Mouse (Mus musculus) intestine, embryonic 14.5 days (tissue): ENCODE results near the gene Tjp1. TPM values are rescaled to one million over a fixed set of nuclear protein-coding genes. Genes with fewer than 3 reads are reported as not detected.

ENCODE experiments used
- ATAC-seq: fragments of 200-750 bp; cut with Nextera tagmentation; replicated peaks from 2 replicates; pipeline ENCODE4 v1.8.0; 2017; ENCODE audit warnings: low read depth, moderate number of reproducible peaks, moderate TSS enrichment, moderate library complexity; ENCODE audit not compliant: low FRiP score, low TSS enrichment
- DNase-seq: peaks from one replicate; pipeline ENCODE4 v3.0.0-alpha.2; 2018; ENCODE audit warnings: low spot score
- H3K27ac ChIP-seq: fragments of 300-500 bp; sonication (generic); 2 replicates; pipeline ENCODE4 v1.5.1; 2014; ENCODE audit warnings: low read depth, mild to moderate bottlenecking, control low read depth
- H3K27me3 ChIP-seq: fragments of 300-500 bp; sonication (generic); replicated peaks from 2 replicates; pipeline ENCODE4 v1.6.1; 2014; ENCODE audit warnings: low read length, control low read depth; ENCODE audit not compliant: control insufficient read depth, insufficient read depth
- H3K36me3 ChIP-seq: fragments of 300-500 bp; sonication (generic); 2 replicates; pipeline ENCODE4 v1.6.1; 2014; ENCODE audit warnings: low read length, control low read depth; ENCODE audit not compliant: control insufficient read depth, insufficient read depth
- H3K4me1 ChIP-seq: fragments of 300-500 bp; sonication (generic); replicated peaks from 2 replicates; pipeline ENCODE4 v1.6.1; 2014; ENCODE audit warnings: low read length, control low read depth, mixed read lengths; ENCODE audit not compliant: control insufficient read depth, insufficient read depth
- H3K4me2 ChIP-seq: fragments of 300-500 bp; sonication (generic); 2 replicates; pipeline ENCODE4 v1.6.1; 2014; ENCODE audit warnings: low read length
- H3K4me3 ChIP-seq: fragments of 300-500 bp; sonication (generic); 2 replicates; pipeline ENCODE4 v1.5.1; 2014; ENCODE audit warnings: low read depth, low read length, control low read depth, mixed read lengths
- H3K9ac ChIP-seq: fragments of 300-500 bp; sonication (generic); 2 replicates; pipeline ENCODE4 v1.6.1; 2014; ENCODE audit warnings: mild to moderate bottlenecking, low read length
- H3K9me3 ChIP-seq: fragments of 300-500 bp; sonication (generic); 2 replicates; pipeline ENCODE4 v1.6.1; 2016; ENCODE audit warnings: low read length, control low read depth; ENCODE audit not compliant: control insufficient read depth
- WGBS: fragments of 180-500 bp; shearing (Covaris S2); extraction: QIAGEN DNeasy Blood & Tissue Kit; methylation state at CpG from one replicate; pipeline ENCODE4 v1.1.7; 2014; 5-methylcytosine and 5-hydroxymethylcytosine counted together
- polyA plus RNA-seq: library from polyadenylated mRNA; unstranded; fragments of >200 nt; fragmentation: Nextera tagmentation; extraction: Ambion mirVana; gene quantifications from 2 replicates; pipeline ENCODE4 v1.2.1, GENCODE M21; 2014

The Tjp1 gene
- polyA plus RNA-seq, 1 experiment from 2014 or later, result 15.9 TPM

GRCm38 (mm10) chr7:65395166-65395565 is 132.4 kb downstream of the Tjp1 start:
- no peaks in the 10 kb centered on the region for H3K27me3 ChIP-seq
- peaks cover 17% of the 10 kb centered on the region for H3K4me1 ChIP-seq
- no peak overlapping the region for H3K9ac ChIP-seq
- ATAC-seq (no peak), DNase-seq (no peak)
- 67% methylated on average over 5 of the region's 5 CpGs for WGBS
- no peak overlapping the region for H3K4me2 ChIP-seq
- H3K27ac ChIP-seq, result no peak overlapping the region
- H3K36me3 ChIP-seq, result no peaks in the 10 kb centered on the region
- H3K4me3 ChIP-seq, result no peak overlapping the region
- H3K9me3 ChIP-seq, result no peaks in the 10 kb centered on the region

GRCm38 (mm10) chr7:65394672-65395071 is 132.9 kb downstream of the Tjp1 start:
- no peak overlapping the region for H3K4me2 ChIP-seq
- no peaks in the 10 kb centered on the region for H3K36me3 ChIP-seq
- no peak overlapping the region for H3K9ac ChIP-seq
- no peak overlapping the region for H3K4me3 ChIP-seq
- no peak for ATAC-seq
- no peaks in the 10 kb centered on the region for H3K27me3 ChIP-seq
- WGBS, result 19% methylated on average over 2 of the region's 2 CpGs
- no peak for DNase-seq
- H3K9me3 ChIP-seq, result no peaks in the 10 kb centered on the region
- H3K4me1 ChIP-seq, result peaks cover 17% of the 10 kb centered on the region
- H3K27ac ChIP-seq, result no peak overlapping the region

DNA sequence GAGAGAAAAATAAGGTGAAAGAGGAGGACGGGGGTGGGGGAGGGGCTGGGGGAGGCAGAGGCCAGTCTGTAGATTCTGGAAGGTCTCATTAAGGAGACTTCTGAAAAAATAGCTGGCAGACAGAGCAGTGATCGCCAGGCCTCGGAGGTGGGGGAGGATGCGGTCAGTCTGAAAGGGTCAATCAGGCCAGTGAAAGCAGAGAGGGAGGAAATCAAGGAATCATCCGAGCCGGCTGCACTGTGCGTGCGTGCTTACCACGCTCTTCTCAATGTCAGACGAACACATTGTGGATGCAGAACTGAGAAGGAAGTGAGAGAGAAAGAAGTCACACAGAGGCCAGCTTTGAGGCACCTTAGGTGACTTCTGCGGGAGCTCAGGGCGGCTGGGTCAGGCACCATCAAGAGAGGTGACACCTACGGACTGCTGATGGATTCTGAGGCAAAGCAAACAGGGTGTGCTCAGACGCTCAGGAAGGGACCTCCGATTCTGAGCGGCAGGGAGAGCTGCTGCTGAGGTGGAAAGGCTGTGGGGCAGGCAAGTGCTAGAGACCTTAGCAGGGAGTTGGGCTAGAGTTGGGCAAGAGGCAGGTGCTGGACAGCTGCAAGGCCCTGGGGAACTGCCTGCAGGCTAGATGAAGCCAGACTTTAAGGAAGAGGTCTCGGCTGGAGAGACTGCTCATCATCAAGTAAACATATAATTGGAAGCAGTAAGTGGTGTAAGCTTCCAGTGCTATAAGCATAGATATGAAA is 133.7 kb downstream of the Tjp1 start:
- Histone ChIP-seq H3K9ac (no peak overlapping the region), H3K4me3 (no peak overlapping the region), H3K27me3 (no peaks in the 10 kb centered on the region), H3K27ac (no peak overlapping the region), H3K9me3 (no peaks in the 10 kb centered on the region), H3K36me3 (no peaks in the 10 kb centered on the region), H3K4me1 (peaks cover 17% of the 10 kb centered on the region), H3K4me2 (peak overlapping the region; percentile 33)
- WGBS, result 7% methylated on average over 17 of the region's 17 CpGs
- DNase-seq (no peak), ATAC-seq (peak; percentile 55; the same call in 1 of the 2 replicates)

- no peak overlapping the region for H3K27ac ChIP-seq
Observed at GRCm38 (mm10) chr7:65392986-65393385, 134.6 kb downstream of the Tjp1 start.

GRCm38 (mm10) chr7:65389539-65389938 is 138.0 kb downstream of the Tjp1 start:
- Histone ChIP-seq H3K27ac (no peak overlapping the region), H3K27me3 (no peaks in the 10 kb centered on the region), H3K4me2 (no peak overlapping the region), H3K9me3 (no peaks in the 10 kb centered on the region), H3K4me3 (no peak overlapping the region), H3K36me3 (no peaks in the 10 kb centered on the region), H3K4me1 (peaks cover 9% of the 10 kb centered on the region), H3K9ac (no peak overlapping the region)
- DNase-seq, result no peak
- ATAC-seq, result no peak
- 86% methylated on average over 7 of the region's 7 CpGs for WGBS

More at GRCm38 (mm10) chr7:65392986-65393385, 134.6 kb downstream of the Tjp1 start:
- Histone ChIP-seq H3K36me3 (no peaks in the 10 kb centered on the region), H3K27me3 (no peaks in the 10 kb centered on the region), H3K9me3 (no peaks in the 10 kb centered on the region), H3K9ac (no peak overlapping the region), H3K4me1 (peaks cover 17% of the 10 kb centered on the region), H3K4me2 (no peak overlapping the region), H3K4me3 (no peak overlapping the region)
- 69% methylated on average over 9 of the region's 9 CpGs for WGBS
- ATAC-seq (no peak), DNase-seq (no peak)

GRCm38 (mm10) chr7:65388243-65389013 is 139.2 kb downstream of the Tjp1 start:
- Histone ChIP-seq H3K4me1 (no peaks in the 10 kb centered on the region), H3K9ac (no peak overlapping the region), H3K36me3 (no peaks in the 10 kb centered on the region), H3K4me2 (no peak overlapping the region), H3K4me3 (no peak overlapping the region), H3K27me3 (no peaks in the 10 kb centered on the region), H3K9me3 (no peaks in the 10 kb centered on the region), H3K27ac (no peak overlapping the region)
- DNase-seq (no peak), ATAC-seq (no peak)
- WGBS, result 73% methylated on average over 8 of the region's 8 CpGs

DNA sequence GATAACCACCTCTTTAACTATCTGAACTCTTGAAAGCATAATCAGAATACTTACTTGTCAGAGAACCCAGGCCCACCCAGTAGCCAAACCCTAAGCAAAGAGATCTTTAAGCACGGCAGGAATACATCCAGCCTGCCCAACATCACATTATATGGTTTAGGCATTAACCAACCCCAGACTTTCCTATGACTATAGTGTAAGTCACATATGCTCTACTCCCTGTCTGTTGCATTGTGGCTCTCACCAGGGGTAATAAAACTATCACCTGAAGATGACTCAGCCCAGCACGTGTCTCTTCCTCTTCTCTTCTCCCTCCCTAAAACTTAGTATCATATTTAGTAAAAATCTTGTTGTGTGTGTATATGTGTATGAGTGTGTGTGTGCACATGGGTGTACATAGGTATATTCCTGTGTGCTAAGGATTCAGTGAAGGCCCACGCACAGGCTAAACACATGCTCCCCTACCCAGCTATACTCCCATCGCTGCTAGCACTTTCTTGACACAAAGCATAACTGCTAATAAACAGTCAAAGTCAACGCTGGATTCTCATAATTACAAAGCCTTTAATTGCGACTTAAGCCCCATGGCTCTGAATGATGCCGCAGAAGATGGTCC is 139.9 kb downstream of the Tjp1 start:
- no peak overlapping the region for H3K4me2 ChIP-seq
- no peaks in the 10 kb centered on the region for H3K9me3 ChIP-seq
- DNase-seq, result no peak
- H3K4me1 ChIP-seq, result no peaks in the 10 kb centered on the region
- H3K27me3 ChIP-seq, result no peaks in the 10 kb centered on the region
- ATAC-seq, result no peak
- no peak overlapping the region for H3K9ac ChIP-seq
- no peak overlapping the region for H3K4me3 ChIP-seq
- no peak overlapping the region for H3K27ac ChIP-seq
- WGBS, result 77% methylated on average over 7 of the region's 7 CpGs
- H3K36me3 ChIP-seq, result no peaks in the 10 kb centered on the region

DNA sequence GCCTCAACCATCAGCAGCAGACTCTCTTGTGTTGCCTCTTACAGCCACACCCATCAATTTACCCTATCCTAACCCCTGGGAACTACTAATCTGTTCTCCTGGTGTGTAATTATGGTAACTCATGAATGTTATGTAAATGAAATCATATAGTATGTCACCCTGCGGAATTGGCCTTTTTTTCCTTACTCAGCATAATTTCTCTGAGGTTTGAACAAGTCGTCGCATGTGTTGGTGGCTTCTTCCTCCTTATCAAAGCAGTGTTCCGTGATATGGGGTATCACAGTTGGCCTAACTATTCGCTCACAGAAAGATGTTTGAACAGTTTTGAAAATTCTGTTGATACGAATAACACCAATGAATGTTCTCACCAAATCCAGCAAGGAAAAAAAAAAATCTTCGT is 142.8 kb downstream of the Tjp1 start:
- no peak overlapping the region for H3K27ac ChIP-seq
- H3K9me3 ChIP-seq, result no peaks in the 10 kb centered on the region
- H3K4me3 ChIP-seq, result no peak overlapping the region
- H3K9ac ChIP-seq, result no peak overlapping the region
- WGBS, result 92% methylated on average over 7 of the region's 7 CpGs
- H3K4me2 ChIP-seq, result no peak overlapping the region
- H3K4me1 ChIP-seq, result no peaks in the 10 kb centered on the region
- no peak for ATAC-seq
- no peaks in the 10 kb centered on the region for H3K27me3 ChIP-seq
- H3K36me3 ChIP-seq, result no peaks in the 10 kb centered on the region
- DNase-seq, result no peak
